Mouse (Mus musculus) urinary bladder, postnatal 14 days (tissue): ENCODE measurements around the gene Llph.

Experiments used
- DNase-seq: peaks from one replicate; pipeline ENCODE4 v3.0.0; 2021; ENCODE audit warnings: low spot score

The Llph gene

GRCm38 (mm10) chr10:120279482-120280128 is 52.7 kb downstream of the Llph start:
- no peak for DNase-seq

GRCm38 (mm10) chr10:120280375-120280774 is 53.5 kb downstream of the Llph start:
- no peak for DNase-seq

- DNase-seq: no peak
These were observed 54.8 kb downstream of the Llph start for GRCm38 (mm10) chr10:120281700-120282099.
